Mouse (Mus musculus) T-helper 17 cell (primary cell): ENCODE results near the gene Zfp110.

Source experiments
- in situ Hi-C, 2 experiments: fragments of 300-600 bp; cut with MboI, MseI; formaldehyde crosslinking; loops; 1 replicate in 1 of 2; 2 replicates in 1 of 2; pipeline ENCODE4 v1.15.1; 2025; ENCODE audit warnings: high pct_unique_total_duplicates in 2 of 2

Gene Zfp110

DNA sequence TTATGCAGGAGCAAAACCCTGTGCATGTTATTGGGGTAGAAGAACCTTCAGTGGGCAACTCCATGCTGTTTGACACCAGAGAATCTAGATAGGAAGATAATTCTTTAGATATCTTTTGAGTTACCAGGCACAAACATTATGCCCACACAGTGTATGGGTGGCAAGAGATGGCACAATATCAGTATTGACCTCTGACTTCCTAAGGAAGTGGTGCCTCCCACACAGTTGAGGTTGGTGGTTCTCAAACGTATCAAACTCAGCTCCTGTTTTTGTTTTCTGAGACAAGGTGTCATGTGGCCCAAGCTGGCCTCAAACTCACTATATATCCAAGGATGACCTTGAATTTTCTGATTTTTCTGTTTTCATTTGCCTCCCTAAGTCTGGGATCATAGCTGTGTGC, 56.8 kb downstream of the Zfp110 start:
- in situ Hi-C loops: loop anchor here in 1 of 2 experiments (25.0 kb wide), 1 partner anchor 404 kb away; the partner anchor contains the start of gene Zfp606

GRCm38 (mm10) chr7:12897655-12898410, 63.3 kb downstream of the Zfp110 start, which contains the start of gene Zscan22:
Gene Zscan22 (plus strand): TSS chr7:12897815.
- in situ Hi-C loops: loop anchor here in 1 of 2 experiments (25.0 kb wide), 1 partner anchor 411 kb away; the partner anchor contains the start of gene Zfp606
